Mouse (Mus musculus): ENCODE data around the gene Tuba1c.
A peak's percentile ranks its signal among the peaks of the same experiment; 100 is the strongest.

GRCm38 (mm10) chr15:99000535-99001283 lies 29.0 kb upstream of the Tuba1c start:
- no peak for TF ChIP-seq EP300 (optimal IDR thresholded peaks at IDR 0.05)
- TF ChIP-seq CTCF (IDR thresholded peaks at IDR 0.05; ENCODE audit: low read depth) = peak; percentile 81
